Mouse (Mus musculus): ENCODE measurements around the gene Isca2.

GRCm38 (mm10) chr12:84762532-84762931 lies 10.5 kb upstream of the Isca2 start:
- TF ChIP-seq CTCF (IDR thresholded peaks at IDR 0.05; ENCODE audit: borderline replicate concordance, extremely low read depth, insufficient read depth, insufficient read length): no peak
- TF ChIP-seq POLR2A (IDR thresholded peaks at IDR 0.05; ENCODE audit: borderline replicate concordance, extremely low read depth, insufficient read depth, insufficient read length, poor library complexity, severe bottlenecking): no peak
